Mouse (Mus musculus) heart, embryonic 12.5 days (tissue): ENCODE measurements at regions not wholly inside any gene's neighbourhood (a gene's known extent, or its start where the extent isn't known, plus 50 kb on each side); places are given as distances from the start of the nearest gene placed in this dataset.

ENCODE experiments used
- ATAC-seq: fragments of 200-750 bp; cut with Nextera tagmentation; 2 replicates; pipeline ENCODE4 v1.8.0; 2017; ENCODE audit warnings: moderate TSS enrichment, moderate library complexity; ENCODE audit not compliant: insufficient number of reproducible peaks, low FRiP score
- H3K27ac ChIP-seq: fragments of 300-500 bp; sonication (generic); 2 replicates; pipeline ENCODE4 v1.5.1; 2016; ENCODE audit warnings: mild to moderate bottlenecking, moderate library complexity; ENCODE audit not compliant: poor library complexity, severe bottlenecking
- H3K27me3 ChIP-seq: fragments of 300-500 bp; sonication (generic); replicated peaks from 2 replicates; pipeline ENCODE4 v1.6.1; 2016; ENCODE audit warnings: mild to moderate bottlenecking, moderate library complexity
- H3K36me3 ChIP-seq: fragments of 300-500 bp; sonication (generic); 2 replicates; pipeline ENCODE4 v1.6.1; 2016; ENCODE audit warnings: mild to moderate bottlenecking, moderate library complexity
- H3K4me1 ChIP-seq: fragments of 300-500 bp; sonication (generic); replicated peaks from 2 replicates; pipeline ENCODE4 v1.6.1; 2016; ENCODE audit warnings: mild to moderate bottlenecking
- H3K4me2 ChIP-seq: fragments of 300-500 bp; sonication (generic); 2 replicates; pipeline ENCODE4 v1.6.1; 2016; ENCODE audit warnings: mild to moderate bottlenecking, moderate library complexity
- H3K4me3 ChIP-seq: fragments of 300-500 bp; sonication (generic); 2 replicates; pipeline ENCODE4 v1.5.1; 2016; ENCODE audit warnings: mild to moderate bottlenecking
- H3K9ac ChIP-seq: fragments of 300-500 bp; sonication (generic); 2 replicates; pipeline ENCODE4 v1.6.1; 2016; ENCODE audit warnings: mild to moderate bottlenecking, moderate library complexity
- H3K9me3 ChIP-seq: fragments of 300-500 bp; sonication (generic); replicated peaks from 2 replicates; pipeline ENCODE4 v1.6.1; 2016; ENCODE audit warnings: mild to moderate bottlenecking, moderate library complexity
- WGBS: fragments of 180-500 bp; shearing (Covaris S2); methylation state at CpG from one replicate; pipeline ENCODE4 v1.1.7; 2016; 5-methylcytosine and 5-hydroxymethylcytosine counted together

GRCm38 (mm10) chr7:133438631-133439030 is 163.3 kb downstream of the Tex36 start:
- no peak overlapping the region for H3K27ac ChIP-seq
- no peaks in the 10 kb centered on the region for H3K36me3 ChIP-seq
- no peaks in the 10 kb centered on the region for H3K9me3 ChIP-seq
- WGBS: 72% methylated on average over 6 of the region's 6 CpGs
- H3K4me2 ChIP-seq: no peak overlapping the region
- H3K4me1 ChIP-seq: peaks cover 11% of the 10 kb centered on the region
- H3K4me3 ChIP-seq: no peak overlapping the region
- no peaks in the 10 kb centered on the region for H3K27me3 ChIP-seq
- ATAC-seq: no peak
- H3K9ac ChIP-seq: no peak overlapping the region

- Histone ChIP-seq H3K9me3 (no peaks in the 10 kb centered on the region), H3K4me3 (no peak overlapping the region), H3K27ac (no peak overlapping the region), H3K9ac (no peak overlapping the region), H3K36me3 (no peaks in the 10 kb centered on the region), H3K4me2 (no peak overlapping the region), H3K4me1 (peaks cover 11% of the 10 kb centered on the region), H3K27me3 (no peaks in the 10 kb centered on the region)
- WGBS: 44% methylated on average over 7 of the region's 7 CpGs
- no peak for ATAC-seq
Measured at GRCm38 (mm10) chr7:133437866-133438265, 164.1 kb downstream of the Tex36 start.

GRCm38 (mm10) chr7:133435596-133436357 is 166.2 kb downstream of the Tex36 start:
- no peaks in the 10 kb centered on the region for H3K27me3 ChIP-seq
- no peaks in the 10 kb centered on the region for H3K9me3 ChIP-seq
- no peak overlapping the region for H3K27ac ChIP-seq
- H3K4me1 ChIP-seq: peaks cover 2% of the 10 kb centered on the region; the same call in 1 of the 2 replicates
- H3K4me3 ChIP-seq: no peak overlapping the region
- no peak overlapping the region for H3K9ac ChIP-seq
- no peak overlapping the region for H3K4me2 ChIP-seq
- no peaks in the 10 kb centered on the region for H3K36me3 ChIP-seq
- ATAC-seq: no peak
- WGBS: 70% methylated on average over 14 of the region's 14 CpGs

GRCm38 (mm10) chr7:133434027-133434820 is 167.7 kb downstream of the Tex36 start:
- Histone ChIP-seq H3K27ac (no peak overlapping the region), H3K9ac (no peak overlapping the region), H3K4me2 (no peak overlapping the region), H3K27me3 (no peaks in the 10 kb centered on the region), H3K4me3 (no peak overlapping the region), H3K9me3 (no peaks in the 10 kb centered on the region), H3K4me1 (no peaks in the 10 kb centered on the region), H3K36me3 (no peaks in the 10 kb centered on the region)
- ATAC-seq: no peak
- WGBS: 67% methylated on average over 17 of the region's 17 CpGs

- H3K27me3 ChIP-seq: no peaks in the 10 kb centered on the region
- no peak overlapping the region for H3K27ac ChIP-seq
- H3K4me1 ChIP-seq: no peaks in the 10 kb centered on the region
- H3K4me2 ChIP-seq: no peak overlapping the region
- no peak overlapping the region for H3K9ac ChIP-seq
- ATAC-seq: no peak
- H3K36me3 ChIP-seq: no peaks in the 10 kb centered on the region
- no peaks in the 10 kb centered on the region for H3K9me3 ChIP-seq
- WGBS: 83% methylated on average over 1 of the region's 1 CpGs
- no peak overlapping the region for H3K4me3 ChIP-seq
Measured at GRCm38 (mm10) chr7:133432343-133432742, 169.6 kb downstream of the Tex36 start.

- no peaks in the 10 kb centered on the region for H3K4me1 ChIP-seq
- ATAC-seq: no peak
- H3K4me3 ChIP-seq: no peak overlapping the region
- no peaks in the 10 kb centered on the region; the same call in 1 of the 2 replicates for H3K9me3 ChIP-seq
- H3K27ac ChIP-seq: no peak overlapping the region
- WGBS: 53% methylated on average over 2 of the region's 2 CpGs
- no peaks in the 10 kb centered on the region for H3K36me3 ChIP-seq
- H3K9ac ChIP-seq: no peak overlapping the region
- no peaks in the 10 kb centered on the region for H3K27me3 ChIP-seq
- H3K4me2 ChIP-seq: no peak overlapping the region
Measured at GRCm38 (mm10) chr7:133402072-133402471, 199.9 kb downstream of the Tex36 start.

- Histone ChIP-seq H3K4me2 (no peak overlapping the region), H3K36me3 (no peaks in the 10 kb centered on the region), H3K9ac (no peak overlapping the region), H3K27me3 (no peaks in the 10 kb centered on the region; the same call in 1 of the 2 replicates), H3K4me1 (no peaks in the 10 kb centered on the region), H3K27ac (no peak overlapping the region), H3K9me3 (no peaks in the 10 kb centered on the region; the same call in 1 of the 2 replicates), H3K4me3 (no peak overlapping the region)
- WGBS: 57% methylated on average over 4 of the region's 4 CpGs
- no peak for ATAC-seq
Measured at GRCm38 (mm10) chr7:133400691-133401090, 201.3 kb downstream of the Tex36 start.

- no peaks in the 10 kb centered on the region for H3K4me1 ChIP-seq
- H3K27ac ChIP-seq: no peak overlapping the region
- 0 out of 2 replicates have a peak, but pooled peaks cover 13% of the 10 kb centered on the region for H3K27me3 ChIP-seq
- H3K9ac ChIP-seq: no peak overlapping the region
- no peaks in the 10 kb centered on the region for H3K9me3 ChIP-seq
- no peaks in the 10 kb centered on the region for H3K36me3 ChIP-seq
- H3K4me2 ChIP-seq: no peak overlapping the region
- no peak for ATAC-seq
- H3K4me3 ChIP-seq: no peak overlapping the region
- WGBS: 79% methylated on average over 6 of the region's 6 CpGs
Measured at GRCm38 (mm10) chr7:133388716-133389115, 213.2 kb downstream of the Tex36 start.

- H3K27ac ChIP-seq: no peak overlapping the region
- 0 out of 2 replicates have a peak, but pooled peaks cover 10% of the 10 kb centered on the region for H3K27me3 ChIP-seq
- H3K9me3 ChIP-seq: no peaks in the 10 kb centered on the region
- peaks cover 11% of the 10 kb centered on the region; the same call in 1 of the 2 replicates for H3K4me1 ChIP-seq
- H3K4me2 ChIP-seq: no peak overlapping the region
- H3K9ac ChIP-seq: no peak overlapping the region
- no peak for ATAC-seq
- H3K36me3 ChIP-seq: no peaks in the 10 kb centered on the region
- no peak overlapping the region for H3K4me3 ChIP-seq
- WGBS: 43% methylated on average over 7 of the region's 7 CpGs
Measured at GRCm38 (mm10) chr7:133382032-133382712, 219.8 kb downstream of the Tex36 start.

GRCm38 (mm10) chr7:133379373-133379772 is 222.6 kb downstream of the Tex36 start:
- H3K27me3 ChIP-seq: no peaks in the 10 kb centered on the region
- WGBS: 100% methylated on average over 1 of the region's 1 CpGs
- no peak overlapping the region for H3K9ac ChIP-seq
- no peak for ATAC-seq
- H3K9me3 ChIP-seq: no peaks in the 10 kb centered on the region
- no peak overlapping the region for H3K4me2 ChIP-seq
- no peaks in the 10 kb centered on the region for H3K36me3 ChIP-seq
- H3K27ac ChIP-seq: no peak overlapping the region
- peaks cover 14% of the 10 kb centered on the region; the same call in 1 of the 2 replicates for H3K4me1 ChIP-seq
- H3K4me3 ChIP-seq: no peak overlapping the region

GRCm38 (mm10) chr7:133378338-133378737 is 223.6 kb downstream of the Tex36 start:
- WGBS: 61% methylated on average over 5 of the region's 5 CpGs
- no peak overlapping the region for H3K27ac ChIP-seq
- H3K27me3 ChIP-seq: no peaks in the 10 kb centered on the region
- H3K4me3 ChIP-seq: no peak overlapping the region
- no peak for ATAC-seq
- no peak overlapping the region for H3K4me2 ChIP-seq
- H3K4me1 ChIP-seq: peaks cover 14% of the 10 kb centered on the region; the same call in 1 of the 2 replicates
- no peaks in the 10 kb centered on the region for H3K36me3 ChIP-seq
- no peak overlapping the region for H3K9ac ChIP-seq
- H3K9me3 ChIP-seq: no peaks in the 10 kb centered on the region
